Mouse (Mus musculus) thymus, postnatal 25 days (tissue): ENCODE measurements around the gene Bub1b.
A peak's percentile ranks its signal among the peaks of the same experiment; 100 is the strongest.
"Not testable (repeated sequence)": the region's sequence is repeated elsewhere in the genome, so short reads cannot be mapped to it uniquely, and the experiment has no call there.

ENCODE experiments used
- DNase-seq: peaks from one replicate; pipeline ENCODE4 v3.0.0; 2022

Gene Bub1b

DNA sequence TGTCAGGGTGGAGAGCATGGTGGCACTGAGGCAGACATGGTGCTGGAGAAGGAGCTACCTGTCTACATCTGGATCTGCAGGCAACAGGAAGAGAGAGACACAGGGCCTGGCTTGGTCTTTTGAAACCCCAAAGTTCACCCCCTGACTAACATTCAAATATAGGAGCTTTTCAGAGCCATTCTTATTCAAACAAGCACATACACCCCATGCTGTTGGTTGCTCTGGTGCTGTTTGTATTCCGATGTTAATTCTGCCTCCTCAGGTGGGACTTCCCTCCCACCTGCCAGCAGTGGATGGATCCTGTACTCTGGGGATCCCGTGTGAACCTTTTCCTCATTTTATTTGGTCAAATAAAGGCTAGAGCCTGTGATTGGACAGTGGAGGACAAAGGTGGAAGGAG is 22.1 kb downstream of the Bub1b start:
- DNase-seq, result no peak

DNA sequence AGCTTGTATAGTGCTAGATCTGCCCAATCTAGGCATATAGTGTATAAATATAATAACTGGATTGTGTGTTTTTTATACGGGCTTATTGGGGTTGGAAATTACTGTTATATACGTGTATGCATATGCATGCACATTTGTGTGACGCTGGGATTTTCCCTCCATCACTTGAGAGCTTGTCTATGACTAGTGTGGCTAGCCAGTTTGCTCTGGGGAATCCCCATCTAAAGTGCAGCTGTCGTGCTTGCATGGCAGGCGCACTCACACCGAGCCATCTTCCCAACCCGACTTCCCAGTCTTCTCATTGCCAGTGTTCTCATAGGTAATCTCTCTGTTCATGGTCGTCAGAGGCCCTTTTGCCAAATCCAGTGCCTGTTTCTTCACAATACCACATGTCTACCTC is 22.6 kb downstream of the Bub1b start:
- no peak for DNase-seq

GRCm38 (mm10) chr2:118629276-118629675 is 31.3 kb downstream of the Bub1b start:
- no peak for DNase-seq

DNA sequence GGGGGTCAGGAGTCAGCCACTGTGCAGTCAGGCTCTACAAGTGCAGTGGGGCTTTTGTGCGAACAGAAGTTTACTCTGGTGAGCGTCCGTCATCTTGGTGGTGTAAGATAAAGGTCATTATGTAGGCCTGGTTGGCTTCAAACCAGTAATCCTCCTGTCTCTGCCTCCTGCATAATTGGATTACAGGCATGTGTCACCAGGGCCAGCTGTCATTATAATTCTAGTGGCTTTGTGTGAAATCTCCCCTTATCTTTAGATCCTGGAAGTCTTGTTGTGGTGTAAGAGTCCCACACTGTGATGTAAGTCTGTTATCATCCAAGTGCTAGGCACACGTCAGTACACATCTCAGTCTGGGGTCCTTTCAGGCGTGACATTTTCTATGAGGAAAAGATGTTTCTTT is 35.4 kb downstream of the Bub1b start:
- no peak for DNase-seq

DNA sequence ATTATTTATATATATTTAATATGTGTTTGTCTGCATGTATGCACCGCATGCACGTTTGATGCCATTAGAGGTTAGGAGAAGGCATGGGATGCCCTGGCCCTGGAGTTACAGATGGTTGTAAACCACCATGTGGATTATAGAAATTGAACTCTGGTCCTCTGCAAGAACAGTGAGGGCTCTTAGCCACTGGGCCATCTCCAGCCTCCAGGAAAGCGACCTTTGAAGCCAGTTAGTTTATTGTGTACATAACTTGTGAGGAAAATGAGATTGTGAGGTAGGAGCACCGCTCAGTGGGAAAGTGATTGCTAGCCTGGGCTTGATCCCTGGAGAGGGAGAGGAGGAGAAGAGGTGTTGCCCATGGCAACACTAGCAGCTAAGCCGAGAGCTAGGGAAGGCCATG is 39.2 kb downstream of the Bub1b start:
- no peak for DNase-seq

DNA sequence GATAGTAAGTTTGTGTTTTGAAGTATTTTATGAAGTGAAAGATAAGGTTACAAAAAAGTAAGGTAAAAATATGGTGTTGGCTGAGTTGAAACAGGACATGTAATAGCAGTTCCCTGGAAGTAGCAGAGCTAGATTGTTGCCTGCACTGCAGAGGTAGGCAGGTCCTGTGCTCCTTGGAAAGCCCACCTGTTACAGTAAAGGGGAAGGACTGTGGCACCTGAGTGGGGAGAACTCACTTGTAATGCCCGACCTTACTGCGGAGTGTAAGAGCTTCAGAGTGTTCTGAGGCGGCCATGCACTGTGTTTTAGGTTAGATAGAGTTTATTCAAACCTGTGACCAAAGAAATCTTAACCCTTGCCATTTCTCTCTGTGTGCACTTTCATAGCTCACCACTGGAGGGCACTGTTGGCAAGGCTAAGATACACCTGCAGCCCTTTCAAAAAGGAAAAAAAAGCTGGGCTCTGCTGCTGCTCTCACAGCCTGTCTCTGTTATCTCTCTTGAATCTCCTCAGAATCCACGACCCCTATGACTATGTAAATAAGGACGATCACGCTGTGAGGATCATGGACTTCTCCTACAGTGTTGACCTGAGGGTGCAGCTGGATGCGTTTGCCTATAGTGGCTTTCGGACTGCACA is 40.0 kb downstream of the Bub1b start:
- DNase-seq, result peak; percentile 83

DNA sequence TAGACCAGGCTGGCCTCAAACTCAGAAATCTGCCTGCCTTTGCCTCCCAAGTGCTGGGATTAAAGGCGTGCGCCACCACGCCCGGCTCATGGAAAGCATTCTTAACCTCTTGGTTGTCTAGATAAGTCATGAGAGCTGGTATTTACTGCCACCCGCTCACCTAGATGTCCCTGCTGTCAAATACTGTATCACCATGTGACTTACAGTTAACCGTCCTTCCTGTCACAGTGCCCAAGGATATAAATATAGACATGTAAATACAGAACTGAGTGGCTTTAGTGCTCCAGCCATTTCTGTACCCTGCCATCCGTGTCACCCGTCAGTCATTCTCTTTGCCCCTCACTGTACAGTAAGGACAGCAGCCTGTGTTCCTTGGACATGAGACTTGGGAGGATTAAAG is 40.7 kb downstream of the Bub1b start:
- no peak for DNase-seq

GRCm38 (mm10) chr2:118641147-118641546 is 43.1 kb downstream of the Bub1b start:
- DNase-seq, result no peak

DNA sequence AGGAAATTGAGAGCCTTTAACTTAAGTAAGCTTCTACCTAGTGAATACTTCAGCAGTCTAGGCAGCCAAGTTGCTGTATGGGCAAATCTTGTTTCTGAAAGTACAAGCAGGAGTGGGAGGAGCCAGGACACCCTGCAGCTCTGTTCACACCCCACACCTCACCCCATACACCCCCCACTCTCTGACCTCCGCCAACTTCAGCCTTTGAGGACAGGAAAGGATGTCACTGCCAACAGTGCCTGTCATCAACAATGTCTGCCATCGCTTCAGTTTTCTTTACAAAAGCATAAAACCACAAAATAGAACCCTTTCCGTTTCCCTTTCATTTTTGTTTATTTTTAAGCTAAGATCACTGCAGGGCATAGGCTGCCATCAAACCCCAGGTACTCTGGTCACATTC is 44.4 kb downstream of the Bub1b start:
- DNase-seq, result peak; percentile 59

- peak; percentile 24 for DNase-seq
Measured at GRCm38 (mm10) chr2:118642942-118643341, 44.9 kb downstream of the Bub1b start.

GRCm38 (mm10) chr2:118646665-118647064 is 48.7 kb downstream of the Bub1b start:
- no peak for DNase-seq

- DNase-seq, result not testable (repeated sequence)
Measured at GRCm38 (mm10) chr2:118650697-118651096, 52.7 kb downstream of the Bub1b start.

DNA sequence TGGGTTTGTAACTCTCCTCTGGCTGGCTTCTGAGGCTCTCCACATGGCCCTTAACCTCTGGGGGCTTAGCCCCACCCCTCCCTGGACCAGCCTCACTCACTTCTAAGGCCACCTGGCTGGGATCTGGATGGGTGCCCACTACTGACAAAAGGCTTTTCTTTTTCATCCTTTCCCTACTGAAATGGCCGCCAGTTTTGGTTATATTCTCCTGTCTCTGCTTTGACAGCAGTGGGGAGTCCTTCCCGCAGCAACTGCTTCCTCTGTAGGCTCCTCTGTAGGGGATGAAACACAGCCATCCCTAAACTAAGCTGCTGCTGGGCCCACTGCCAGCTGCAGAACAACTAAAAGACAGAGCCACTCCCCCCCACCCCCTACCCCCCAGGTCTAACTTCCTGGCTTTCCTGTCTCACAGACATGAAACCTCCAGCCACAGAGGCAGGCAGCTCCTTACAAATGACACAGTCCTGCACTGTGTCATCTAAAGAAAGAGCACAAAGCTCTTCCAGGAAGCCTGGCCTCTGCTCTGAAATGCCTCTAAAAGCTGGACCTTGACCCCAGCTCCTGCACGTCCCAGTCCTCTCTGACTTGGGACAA is 58.8 kb downstream of the Bub1b start:
- peak; percentile 14 for DNase-seq

DNA sequence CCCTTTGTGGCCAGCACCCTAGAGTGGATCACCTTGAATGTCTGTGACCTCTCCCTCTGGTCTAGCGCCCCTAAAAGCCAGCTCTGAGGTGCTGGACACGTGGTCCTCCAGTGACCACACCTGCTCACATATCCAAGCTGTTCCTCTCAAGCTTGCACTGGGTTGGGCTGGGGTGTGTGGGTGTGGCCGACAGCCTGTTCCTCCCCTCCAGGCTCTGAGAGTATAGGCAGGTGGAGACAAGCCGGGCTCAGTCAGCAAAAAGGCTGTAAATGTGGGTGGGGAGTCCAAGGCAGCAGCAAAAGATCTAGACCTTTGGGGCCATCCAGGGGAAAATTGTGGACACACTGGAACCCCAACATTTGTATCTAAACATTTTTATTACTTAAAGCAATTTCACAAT is 60.4 kb downstream of the Bub1b start:
- DNase-seq, result peak; percentile 27

- DNase-seq, result no peak
Measured at GRCm38 (mm10) chr2:118659077-118659476, 61.1 kb downstream of the Bub1b start.

DNA sequence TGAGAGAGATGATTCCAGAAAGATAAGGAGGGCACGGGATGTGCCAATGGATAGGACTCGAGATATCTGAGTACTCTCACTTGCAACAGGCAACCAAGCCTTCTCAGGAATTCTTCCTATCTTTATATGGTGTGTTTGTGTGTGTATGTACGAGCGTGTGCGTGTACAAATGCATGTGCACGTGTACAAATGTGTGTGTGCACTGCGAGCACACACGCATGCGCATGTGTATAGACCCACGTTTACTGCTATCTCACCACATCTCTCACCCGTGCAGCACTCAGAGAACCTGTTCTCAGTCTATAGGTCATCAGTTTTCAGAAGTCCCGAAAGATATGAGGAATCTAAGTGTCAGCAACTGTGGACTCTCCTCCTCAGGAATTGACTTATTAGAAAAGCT is 61.5 kb downstream of the Bub1b start:
- DNase-seq, result no peak

GRCm38 (mm10) chr2:118659998-118660452 is 62.0 kb downstream of the Bub1b start:
- peak; percentile 39 for DNase-seq

- no peak for DNase-seq
Measured at GRCm38 (mm10) chr2:118661891-118662290, 63.9 kb downstream of the Bub1b start.

DNA sequence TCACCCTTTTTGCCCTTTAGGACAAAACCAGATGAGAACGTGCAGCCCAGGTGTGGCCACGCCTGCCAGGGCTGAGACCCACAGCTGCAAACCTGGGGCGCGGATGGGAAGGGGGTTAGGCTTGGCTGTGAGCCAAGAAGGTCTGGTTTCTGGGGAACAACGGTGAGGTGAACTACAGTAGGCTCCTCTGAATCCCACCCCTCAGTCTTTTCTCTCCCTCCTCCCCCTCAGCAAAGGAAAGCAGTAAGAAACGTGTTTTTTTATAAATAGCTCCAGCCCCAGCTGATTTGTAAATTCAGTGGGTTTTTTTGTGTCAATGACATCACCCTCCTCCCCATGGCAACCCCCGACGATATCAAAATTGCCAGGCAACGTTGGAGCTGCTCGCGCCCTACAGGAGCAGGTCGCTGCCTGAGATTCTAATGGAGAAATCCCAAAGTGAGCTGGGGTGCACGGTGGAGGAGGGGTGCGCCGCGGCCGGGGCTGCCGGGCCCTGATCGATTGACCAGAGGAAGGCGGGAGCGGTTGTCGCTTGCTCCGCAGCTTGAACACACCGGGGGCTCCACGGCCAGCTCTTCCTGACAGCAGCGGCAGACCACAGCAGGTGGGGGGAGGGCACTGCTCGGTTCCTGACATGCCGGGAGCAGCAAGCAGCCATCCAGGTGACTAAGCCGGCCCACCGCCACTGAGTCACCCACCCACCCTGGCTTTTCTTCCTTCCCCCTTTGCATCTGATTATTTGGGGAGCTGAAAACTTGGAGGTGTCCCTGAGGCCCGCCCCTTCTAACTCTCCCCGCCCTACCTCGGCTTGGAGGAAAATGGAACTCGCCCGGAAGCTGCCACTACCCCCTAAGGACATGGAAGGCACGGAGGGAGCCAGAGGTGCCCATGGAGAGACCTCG is 65.1 kb downstream of the Bub1b start, which contains the start of gene Pak6:
Gene Pak6, plus strand, starts transcription at position 402 of the 902 bp plus-strand sequence.
- DNase-seq, result peak; percentile 83

DNA sequence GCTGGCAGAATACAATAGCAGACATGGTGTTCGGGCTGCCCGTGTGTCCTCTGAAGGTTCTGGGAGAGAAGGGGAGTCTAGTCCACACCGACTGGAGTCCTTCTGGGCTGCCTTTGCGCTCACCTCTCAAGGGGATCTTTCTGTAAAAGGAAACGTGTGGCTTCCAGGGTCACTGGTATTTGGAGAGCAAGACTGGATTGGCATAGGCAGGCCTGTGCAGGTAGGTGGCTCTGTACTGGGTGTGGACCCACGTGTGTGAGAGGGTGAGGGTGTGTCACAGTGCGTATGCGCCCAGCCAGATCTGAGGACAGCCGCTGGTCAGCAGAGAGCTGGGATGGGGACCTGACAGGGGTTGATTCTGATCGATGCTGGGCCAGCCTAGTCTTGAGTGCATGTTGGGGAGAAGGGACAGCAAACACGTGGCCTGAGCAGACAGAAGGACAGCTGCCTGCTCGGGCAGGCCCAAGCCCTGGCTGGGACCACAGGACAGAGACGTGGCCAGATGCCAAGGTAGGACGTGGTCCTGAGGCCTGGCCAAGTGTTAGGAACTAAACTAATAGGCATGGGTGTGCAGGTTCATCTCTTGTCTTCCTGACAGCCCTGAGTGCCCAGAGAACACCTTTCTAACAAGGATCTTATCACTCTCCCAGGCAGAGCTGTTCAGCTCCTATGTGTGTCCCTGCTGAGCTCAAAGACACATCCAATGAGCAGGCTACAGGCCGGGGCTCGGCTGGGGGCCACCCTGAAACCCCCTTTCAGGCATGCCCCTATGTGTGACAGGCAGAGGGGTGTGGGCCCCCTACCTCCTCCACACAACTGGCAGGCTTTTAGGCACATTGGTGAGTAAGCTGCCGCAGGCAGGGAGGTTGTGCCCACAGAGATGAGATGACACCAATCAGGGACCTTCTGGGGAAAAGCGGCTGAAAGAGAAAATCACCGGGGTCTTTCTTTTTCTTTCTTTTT is 66.1 kb downstream of the Bub1b start:
- DNase-seq, result no peak

DNA sequence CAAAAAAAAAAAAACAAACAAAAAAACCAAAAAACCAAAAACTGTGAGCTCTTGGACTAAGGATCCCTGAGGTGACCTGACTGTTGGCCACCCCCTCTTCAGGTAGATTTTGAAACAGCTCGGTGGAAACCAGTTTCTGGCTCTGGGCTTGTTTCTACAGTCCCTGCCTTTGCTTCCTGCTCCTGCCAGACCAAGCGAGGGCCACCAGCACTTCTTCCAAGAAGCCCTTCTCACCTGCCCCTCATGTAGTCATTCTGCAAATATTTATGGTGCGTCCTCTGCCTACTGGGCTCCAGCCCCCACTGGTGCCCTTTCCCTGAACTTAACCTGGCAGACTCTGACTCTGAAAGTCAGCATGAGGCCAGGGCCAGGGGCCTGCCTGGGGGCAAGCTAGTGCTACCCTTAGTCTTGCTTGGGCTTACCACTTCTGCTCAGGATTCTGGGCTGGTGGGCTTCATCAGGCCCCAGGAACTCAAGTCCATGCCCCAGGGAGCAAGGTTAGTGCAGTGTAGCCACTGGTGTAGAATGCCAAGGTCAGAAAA is 67.0 kb downstream of the Bub1b start:
- DNase-seq, result no peak

- no peak for DNase-seq
Measured at GRCm38 (mm10) chr2:118665616-118666015, 67.6 kb downstream of the Bub1b start.
